Comparison of ENCODE assay signal across 21 mouse cellular contexts in genomic region chr8:124702183-124702582, GRCm38 (mm10). TPM values are rescaled to one million over a fixed set of nuclear protein-coding genes. Genes with fewer than 3 reads are reported as not detected.
DNase-seq lines count a peak whose midpoint lies in the region; ATAC-seq and TF ChIP-seq lines count a peak whose summit lies in the region.
"Had no signal": no experiment of that assay in that cellular context is flagged by ENCODE, and none has a peak within 500 bp of the region (broad histone marks: within the 10 kb centered on the region; RNA-seq: fewer than 3 reads in every experiment).

No protein-coding gene starts in this region.

- no peak for ATAC-seq in heart, embryonic 11.5 days (replicated peaks; ENCODE audit: insufficient number of reproducible peaks, low FRiP score, low TSS enrichment)
- ATAC-seq: inflammation-experienced regulatory T-cells, adult 6 months; midbrain, embryonic 16.5 days had no signal

- intact Hi-C loops in left cerebral cortex, adult 2 months (cut with DNase I) = no loop called here

- 8% methylated on average over 3 of the region's 3 CpGs for WGBS in cerebellum, adult 2 months
- 85% methylated on average over 3 of the region's 3 CpGs for WGBS in heart, embryonic 11.5 days (ENCODE audit: insufficient replicate concordance)

- H3K4me2 ChIP-seq in heart, embryonic 11.5 days = no peak overlapping the region
- H3K4me2 ChIP-seq: hindbrain, embryonic 12.5 days; liver, embryonic 11.5 days; lung, embryonic 14.5 days had no signal

- TF ChIP-seq CTCF in left cerebral cortex, adult 2 months (IDR thresholded peaks at IDR 0.05) = no peak
- TF ChIP-seq CTCF in cerebellum, adult 2 months (IDR thresholded peaks at IDR 0.05; ENCODE audit: borderline replicate concordance, insufficient read depth, low read depth, low read length) = no peak

- no peaks in the 10 kb centered on the region for H3K27me3 ChIP-seq in cerebellum, adult 2 months (ENCODE audit: control insufficient read depth, insufficient read depth, low read length)
- H3K27me3 ChIP-seq in heart, embryonic 11.5 days (ENCODE audit: control insufficient read depth, insufficient read depth, low read length) = no peaks in the 10 kb centered on the region
- H3K27me3 ChIP-seq: hindbrain, embryonic 12.5 days had no signal

- no peak overlapping the region for H3K4me3 ChIP-seq in left cerebral cortex, adult 2 months
- H3K4me3 ChIP-seq in cerebellum, adult 2 months (replicated peaks; ENCODE audit: insufficient read depth, low read depth, low read length) = no peak overlapping the region
- no peak overlapping the region for H3K4me3 ChIP-seq in heart, embryonic 11.5 days (ENCODE audit: low read depth, low read length)
- H3K4me3 ChIP-seq: hindbrain, embryonic 12.5 days; limb, embryonic 10.5 days had no signal

- no peak overlapping the region for H3K9ac ChIP-seq in heart, embryonic 11.5 days (ENCODE audit: low read depth, low read length)
- H3K9ac ChIP-seq: hindbrain, embryonic 12.5 days; lung, embryonic 14.5 days had no signal

- TF ChIP-seq POLR2A in cerebellum, adult 2 months (IDR thresholded peaks at IDR 0.05; ENCODE audit: borderline replicate concordance, insufficient read depth, low read length) = no peak

- DNase-seq in left cerebral cortex, adult 18-20 months (ENCODE audit: low spot score in 2 of 2) = peak; percentile 36 to 42
- no peak for DNase-seq in left cerebral cortex, adult 2 months (ENCODE audit: extremely low spot score in 1 of 2, low spot score in 2 of 2)
- DNase-seq in thymus, postnatal 4 days = peak; percentile 33
- no peak for DNase-seq in thymus, postnatal 0 days (ENCODE audit: low spot score)
- peak; percentile 60 to 88 for DNase-seq in cerebellum, adult 2 months
- peak; percentile 64 for DNase-seq in telencephalon, adult 2 months (ENCODE audit: low read depth, low spot score)
- no peak for DNase-seq in lung, postnatal 4 days
- DNase-seq: adrenal gland, postnatal 10 days; gastrocnemius, postnatal 14 days; heart, postnatal 10 days; kidney, adult 9 months; kidney, postnatal 4 days; lung, embryonic 14.5 days; right cerebral cortex, postnatal 14 days had no signal

- H3K36me3 ChIP-seq in heart, embryonic 11.5 days (ENCODE audit: control insufficient read depth, insufficient read depth, low read length) = peaks cover 13% of the 10 kb centered on the region

- H3K9me3 ChIP-seq in heart, embryonic 11.5 days (replicated peaks; ENCODE audit: control insufficient read depth, low read length) = no peaks in the 10 kb centered on the region
- H3K9me3 ChIP-seq: hindbrain, embryonic 12.5 days; limb, embryonic 10.5 days had no signal

- H3K4me1 ChIP-seq in cerebellum, adult 2 months (ENCODE audit: control insufficient read depth, insufficient read depth, low read length) = peaks cover 19% of the 10 kb centered on the region
- no peaks in the 10 kb centered on the region for H3K4me1 ChIP-seq in heart, embryonic 11.5 days (ENCODE audit: control insufficient read depth, insufficient read depth, low read length)
- H3K4me1 ChIP-seq: hindbrain, embryonic 12.5 days; limb, embryonic 10.5 days had no signal

- no peak overlapping the region for H3K27ac ChIP-seq in left cerebral cortex, adult 2 months
- peak overlapping the region; percentile 78 for H3K27ac ChIP-seq in cerebellum, adult 2 months (ENCODE audit: insufficient read depth, low read length)
- H3K27ac ChIP-seq in heart, embryonic 11.5 days (ENCODE audit: low read depth, low read length) = no peak overlapping the region
- H3K27ac ChIP-seq: hindbrain, embryonic 12.5 days; limb, embryonic 10.5 days had no signal

RNA-seq across cellular contexts. Expression of gene Ttc13, which starts 19.6 kb away (rescaled TPM):
- 10 to 100 TPM; 36.7 to 38.6 TPM for total RNA-seq in left cerebral cortex, adult 18-20 months (2021)
- total RNA-seq in left cerebral cortex, adult 2 months (2021) = 10 to 100 TPM; 41.4 to 42.6 TPM
- 50.8 and 54.3 TPM in 2 replicates for polyA plus RNA-seq in thymus, postnatal 0 days (2015; fragmentation: Nextera tagmentation; extraction: Ambion mirVana)
- polyA plus RNA-seq in cerebellum, adult 2 months (2012; rRNA removed) = 39.1 and 41.6 TPM in 2 replicates
- 39.1 and 41.4 TPM in 2 replicates for polyA plus RNA-seq in heart, embryonic 11.5 days (2014; fragmentation: Nextera tagmentation; extraction: Ambion mirVana)

RNA-seq across cellular contexts. Expression of gene Arv1, which starts 19.8 kb away (rescaled TPM):
- total RNA-seq in left cerebral cortex, adult 18-20 months (2021) = 10 to 100 TPM; 10.3 to 12.8 TPM
- total RNA-seq in left cerebral cortex, adult 2 months (2021) = 10 to 100 TPM; 13.0 to 13.9 TPM
- 20.5 and 23.3 TPM in 2 replicates for polyA plus RNA-seq in thymus, postnatal 0 days (2015; fragmentation: Nextera tagmentation; extraction: Ambion mirVana)
- polyA plus RNA-seq in cerebellum, adult 2 months (2012; rRNA removed) = 19.5 and 20.3 TPM in 2 replicates
- 14.7 and 20.3 TPM in 2 replicates for polyA plus RNA-seq in heart, embryonic 11.5 days (2014; fragmentation: Nextera tagmentation; extraction: Ambion mirVana)

RNA-seq across cellular contexts. Expression of gene 2310022B05Rik, which starts 39.0 kb away (rescaled TPM):
- 10 to 100 TPM; 56.4 to 66.5 TPM for total RNA-seq in left cerebral cortex, adult 18-20 months (2021)
- total RNA-seq in left cerebral cortex, adult 2 months (2021) = 10 to 100 TPM; 56.2 to 59.4 TPM
- 6.7 and 6.9 TPM in 2 replicates for polyA plus RNA-seq in thymus, postnatal 0 days (2015; fragmentation: Nextera tagmentation; extraction: Ambion mirVana)
- 63.8 and 67.8 TPM in 2 replicates for polyA plus RNA-seq in cerebellum, adult 2 months (2012; rRNA removed)
- polyA plus RNA-seq in heart, embryonic 11.5 days (2014; fragmentation: Nextera tagmentation; extraction: Ambion mirVana) = 38.4 and 42.9 TPM in 2 replicates

RNA-seq across cellular contexts. Expression of gene Fam89a, which starts 49.4 kb away (rescaled TPM):
- under 1 TPM; 0.49 to 0.53 TPM for total RNA-seq in left cerebral cortex, adult 18-20 months (2021)
- total RNA-seq in left cerebral cortex, adult 2 months (2021) = under 1 TPM; 0.77 to 0.87 TPM
- 6.1 and 7.7 TPM in 2 replicates for polyA plus RNA-seq in thymus, postnatal 0 days (2015; fragmentation: Nextera tagmentation; extraction: Ambion mirVana)
- 1.2 and 1.3 TPM in 2 replicates for polyA plus RNA-seq in cerebellum, adult 2 months (2012; rRNA removed)
- 2.4 and 3.1 TPM in 2 replicates for polyA plus RNA-seq in heart, embryonic 11.5 days (2014; fragmentation: Nextera tagmentation; extraction: Ambion mirVana)
- total RNA-seq: megakaryocyte progenitor cell, adult 5-6 weeks had no signal

Comparison
In these comparisons a context has a peak if more than half of its experiments do, and no peak if none do; other contexts are left out.
1. DNase-seq: peak in left cerebral cortex, adult 18-20 months (2 of 2), thymus, postnatal 4 days (single experiment), cerebellum, adult 2 months (2 of 2) and telencephalon, adult 2 months (single experiment); none in left cerebral cortex, adult 2 months (0 of 2), thymus, postnatal 0 days (single experiment) and lung, postnatal 4 days (0 of 2).